Mouse (Mus musculus) embryonic facial prominence, embryonic 10.5 days (tissue): ENCODE measurements at regions not wholly inside any gene's neighbourhood (a gene's known extent, or its start where the extent isn't known, plus 50 kb on each side); places are given as distances from the start of the nearest gene placed in this dataset.

ENCODE experiments used
- DNase-seq: peaks from one replicate; pipeline ENCODE4 v3.0.0-alpha.2; 2017; ENCODE audit warnings: low spot score
- H3K27ac ChIP-seq: fragments of 300-500 bp; sonication (generic); replicated peaks from 2 replicates; pipeline ENCODE4 v1.5.1; 2016; ENCODE audit warnings: mild to moderate bottlenecking
- H3K27me3 ChIP-seq: fragments of 300-500 bp; sonication (generic); replicated peaks from 2 replicates; pipeline ENCODE4 v1.6.1; 2016; ENCODE audit warnings: low read depth, mild to moderate bottlenecking; ENCODE audit not compliant: poor library complexity, severe bottlenecking
- H3K36me3 ChIP-seq: fragments of 300-500 bp; sonication (generic); replicated peaks from 2 replicates; pipeline ENCODE4 v1.6.1; 2016; ENCODE audit warnings: mild to moderate bottlenecking, moderate library complexity
- H3K4me1 ChIP-seq: fragments of 300-500 bp; sonication (generic); 2 replicates; pipeline ENCODE4 v1.6.1; 2016
- H3K4me3 ChIP-seq: fragments of 300-500 bp; sonication (generic); 2 replicates; pipeline ENCODE4 v1.5.1; 2016; ENCODE audit warnings: mild to moderate bottlenecking, moderate library complexity
- H3K9me3 ChIP-seq: fragments of 300-500 bp; sonication (generic); 2 replicates; pipeline ENCODE4 v1.6.1; 2016; ENCODE audit warnings: mild to moderate bottlenecking
- WGBS: fragments of 180-500 bp; shearing (Covaris S2); methylation state at CpG from one replicate; pipeline ENCODE4 v1.1.7; 2016; 5-methylcytosine and 5-hydroxymethylcytosine counted together

DNA sequence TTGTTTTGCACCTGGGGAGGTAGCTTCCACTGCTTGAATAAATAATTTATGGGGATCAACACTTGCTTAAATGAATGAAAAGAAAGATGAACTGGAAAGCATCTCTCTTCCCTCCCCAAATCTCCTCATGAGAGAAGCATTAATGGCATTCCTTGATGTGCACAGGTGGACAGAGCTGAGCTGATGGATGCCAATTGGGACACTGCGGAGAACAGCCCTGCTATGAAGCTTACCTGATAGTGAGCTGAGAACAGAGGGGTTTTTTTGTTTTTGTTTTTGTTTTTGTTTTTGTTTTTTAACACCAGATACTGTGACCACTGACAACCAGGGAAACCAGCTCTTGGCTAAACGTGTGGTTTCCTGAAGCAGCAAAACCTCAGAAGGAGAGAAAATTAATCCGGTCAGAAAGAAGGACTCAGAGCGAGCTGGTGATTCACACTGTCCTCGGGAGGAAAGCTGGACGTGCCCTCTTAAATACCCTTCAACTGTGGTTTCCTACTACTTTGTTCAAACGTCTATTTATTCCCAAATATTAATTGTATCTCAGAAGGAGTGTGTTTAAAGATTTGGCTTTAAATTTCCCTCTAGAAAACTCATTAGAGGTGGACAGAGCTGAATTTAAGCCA is 128.0 kb upstream of the Zfand5 start:
- H3K36me3 ChIP-seq, result no peaks in the 10 kb centered on the region
- peak overlapping the region; percentile 40; the same call in 1 of the 2 replicates for H3K27ac ChIP-seq
- DNase-seq, result no peak
- WGBS, result 33% methylated on average over 7 of the region's 7 CpGs
- 0 out of 2 replicates have a peak overlapping the region, but pooled peaks have one; percentile 23 for H3K4me3 ChIP-seq
- H3K27me3 ChIP-seq, result no peaks in the 10 kb centered on the region; the same call in 1 of the 2 replicates
- peaks cover 24% of the 10 kb centered on the region for H3K4me1 ChIP-seq
- H3K9me3 ChIP-seq, result no peaks in the 10 kb centered on the region

GRCm38 (mm10) chr19:21140456-21140855 is 131.6 kb upstream of the Zfand5 start:
- no peak for DNase-seq
- 62% methylated on average over 3 of the region's 3 CpGs for WGBS
- no peaks in the 10 kb centered on the region; the same call in 1 of the 2 replicates for H3K27me3 ChIP-seq
- H3K9me3 ChIP-seq, result no peaks in the 10 kb centered on the region
- H3K4me1 ChIP-seq, result peaks cover 23% of the 10 kb centered on the region
- H3K27ac ChIP-seq, result no peak overlapping the region
- no peaks in the 10 kb centered on the region for H3K36me3 ChIP-seq
- H3K4me3 ChIP-seq, result no peak overlapping the region

DNA sequence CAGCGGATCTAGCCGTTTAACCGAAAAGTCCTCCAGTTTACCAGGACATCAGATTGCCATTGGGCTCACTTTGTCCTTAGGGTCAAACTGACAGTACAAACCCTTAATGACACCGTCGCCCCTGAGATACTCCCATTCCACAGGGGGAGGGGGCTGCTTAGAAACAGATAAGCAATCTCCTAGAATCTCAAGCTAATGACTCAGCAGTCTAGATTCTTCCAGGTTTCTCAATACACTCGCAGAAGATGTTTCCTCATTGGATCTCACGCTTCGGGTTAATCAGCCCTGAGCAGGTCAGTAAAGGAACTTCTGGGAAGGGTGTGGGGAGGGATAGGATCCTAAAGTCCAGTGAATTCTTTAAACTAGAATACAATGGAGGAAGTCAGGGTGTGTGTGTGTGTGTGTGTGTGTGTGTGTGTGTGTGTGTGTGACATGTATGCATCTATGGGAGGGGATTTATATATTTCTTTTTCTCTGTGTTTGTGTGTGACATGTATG is 133.0 kb upstream of the Zfand5 start:
- no peaks in the 10 kb centered on the region for H3K9me3 ChIP-seq
- 82% methylated on average over 8 of the region's 8 CpGs for WGBS
- H3K27me3 ChIP-seq, result no peaks in the 10 kb centered on the region; the same call in 1 of the 2 replicates
- H3K4me1 ChIP-seq, result peaks cover 11% of the 10 kb centered on the region
- H3K4me3 ChIP-seq, result no peak overlapping the region
- no peak for DNase-seq
- no peaks in the 10 kb centered on the region for H3K36me3 ChIP-seq
- H3K27ac ChIP-seq, result no peak overlapping the region

DNA sequence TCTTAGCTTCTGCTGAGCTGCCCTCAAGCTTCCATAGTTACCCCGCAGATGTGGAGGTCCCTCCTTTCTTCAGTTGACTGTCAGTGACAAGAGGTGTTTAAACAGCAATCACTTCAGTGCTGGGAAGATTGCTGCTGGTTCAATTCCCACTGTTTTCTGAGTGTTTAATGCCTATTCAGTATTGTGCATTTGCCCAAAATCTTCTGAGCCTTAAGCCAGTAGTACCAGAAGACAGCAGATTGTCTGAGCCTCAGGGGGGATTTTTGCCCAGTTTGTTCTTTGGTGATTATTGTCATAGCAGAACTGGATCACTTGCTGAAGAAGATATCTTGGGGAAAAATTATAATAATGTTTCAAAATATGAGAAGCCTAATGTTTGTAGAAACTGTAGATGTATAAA is 135.3 kb upstream of the Zfand5 start:
- no peak for DNase-seq
- H3K4me3 ChIP-seq, result no peak overlapping the region
- H3K9me3 ChIP-seq, result no peaks in the 10 kb centered on the region
- no peak overlapping the region for H3K27ac ChIP-seq
- no peaks in the 10 kb centered on the region for H3K36me3 ChIP-seq
- no peaks in the 10 kb centered on the region for H3K27me3 ChIP-seq
- H3K4me1 ChIP-seq, result peaks cover 7% of the 10 kb centered on the region
- 83% methylated on average over 1 of the region's 1 CpGs for WGBS

GRCm38 (mm10) chr19:21135998-21136380 is 136.1 kb upstream of the Zfand5 start:
- H3K27ac ChIP-seq, result no peak overlapping the region
- H3K36me3 ChIP-seq, result no peaks in the 10 kb centered on the region
- no peak for DNase-seq
- no peaks in the 10 kb centered on the region for H3K27me3 ChIP-seq
- no peaks in the 10 kb centered on the region for H3K9me3 ChIP-seq
- peaks cover 7% of the 10 kb centered on the region for H3K4me1 ChIP-seq
- no peak overlapping the region for H3K4me3 ChIP-seq
- WGBS, result 66% methylated on average over 5 of the region's 5 CpGs

GRCm38 (mm10) chr19:21135297-21135997 is 136.6 kb upstream of the Zfand5 start:
- H3K27me3 ChIP-seq, result no peaks in the 10 kb centered on the region
- WGBS, result 59% methylated on average over 6 of the region's 6 CpGs
- no peaks in the 10 kb centered on the region for H3K9me3 ChIP-seq
- no peak overlapping the region for H3K27ac ChIP-seq
- H3K36me3 ChIP-seq, result no peaks in the 10 kb centered on the region
- DNase-seq, result no peak
- peaks cover 7% of the 10 kb centered on the region for H3K4me1 ChIP-seq
- H3K4me3 ChIP-seq, result no peak overlapping the region

- Histone ChIP-seq H3K36me3 (no peaks in the 10 kb centered on the region), H3K27me3 (no peaks in the 10 kb centered on the region), H3K4me3 (no peak overlapping the region), H3K27ac (no peak overlapping the region), H3K9me3 (no peaks in the 10 kb centered on the region), H3K4me1 (no peaks in the 10 kb centered on the region)
- DNase-seq, result no peak
- WGBS, result 91% methylated on average over 5 of the region's 5 CpGs
Observed at GRCm38 (mm10) chr19:21129653-21130052, 142.4 kb upstream of the Zfand5 start.

DNA sequence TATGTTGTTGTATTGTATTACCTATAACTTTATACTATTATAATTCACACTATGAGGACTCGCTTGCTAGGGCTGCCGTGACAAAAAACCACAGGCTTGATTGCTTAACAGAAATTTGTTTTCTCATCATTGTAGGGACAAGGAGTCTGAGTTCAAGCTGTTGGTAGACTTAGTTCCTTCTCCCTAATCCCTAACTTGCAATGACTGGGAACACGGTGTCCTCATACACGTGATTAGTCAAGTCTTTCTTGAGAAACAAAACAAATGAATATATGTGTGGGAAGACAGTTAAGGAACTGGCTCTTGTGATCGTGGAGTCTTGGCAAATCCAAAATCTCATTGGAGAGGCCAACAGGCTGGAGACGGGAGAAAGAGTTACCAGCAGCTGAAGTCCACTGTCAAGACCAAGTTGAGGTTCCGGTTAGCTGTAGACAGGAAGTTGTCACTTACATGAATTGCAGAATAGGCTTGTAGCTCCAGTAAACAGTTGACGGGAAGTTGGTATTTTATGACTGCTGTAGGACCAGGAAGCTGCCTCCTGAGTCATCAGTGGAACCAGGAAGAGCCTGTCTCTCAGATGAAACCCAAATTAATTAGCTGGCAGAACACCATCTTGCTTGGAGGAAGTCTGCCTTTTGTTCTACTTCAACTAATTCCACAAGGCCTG is 144.9 kb upstream of the Zfand5 start:
- H3K27ac ChIP-seq, result no peak overlapping the region
- H3K36me3 ChIP-seq, result no peaks in the 10 kb centered on the region
- no peaks in the 10 kb centered on the region for H3K9me3 ChIP-seq
- no peaks in the 10 kb centered on the region for H3K27me3 ChIP-seq
- H3K4me1 ChIP-seq, result no peaks in the 10 kb centered on the region
- 89% methylated on average over 8 of the region's 8 CpGs for WGBS
- no peak for DNase-seq
- no peak overlapping the region for H3K4me3 ChIP-seq

- 93% methylated on average over 2 of the region's 2 CpGs for WGBS
- Histone ChIP-seq H3K27ac (no peak overlapping the region), H3K9me3 (no peaks in the 10 kb centered on the region), H3K4me3 (no peak overlapping the region), H3K27me3 (no peaks in the 10 kb centered on the region), H3K36me3 (no peaks in the 10 kb centered on the region), H3K4me1 (no peaks in the 10 kb centered on the region)
- no peak for DNase-seq
Observed at GRCm38 (mm10) chr19:21126670-21127069, 145.4 kb upstream of the Zfand5 start.

- Histone ChIP-seq H3K4me3 (no peak overlapping the region), H3K36me3 (no peaks in the 10 kb centered on the region), H3K9me3 (no peaks in the 10 kb centered on the region), H3K27ac (no peak overlapping the region), H3K4me1 (no peaks in the 10 kb centered on the region), H3K27me3 (no peaks in the 10 kb centered on the region)
- no peak for DNase-seq
- 89% methylated on average over 6 of the region's 6 CpGs for WGBS
Observed at GRCm38 (mm10) chr19:21119477-21119876, 152.6 kb upstream of the Zfand5 start.

GRCm38 (mm10) chr19:21118782-21119181 is 153.3 kb upstream of the Zfand5 start:
- no peaks in the 10 kb centered on the region for H3K4me1 ChIP-seq
- H3K27me3 ChIP-seq, result no peaks in the 10 kb centered on the region
- DNase-seq, result no peak
- no peaks in the 10 kb centered on the region for H3K9me3 ChIP-seq
- H3K4me3 ChIP-seq, result no peak overlapping the region
- H3K27ac ChIP-seq, result no peak overlapping the region
- H3K36me3 ChIP-seq, result no peaks in the 10 kb centered on the region
- 88% methylated on average over 4 of the region's 4 CpGs for WGBS

DNA sequence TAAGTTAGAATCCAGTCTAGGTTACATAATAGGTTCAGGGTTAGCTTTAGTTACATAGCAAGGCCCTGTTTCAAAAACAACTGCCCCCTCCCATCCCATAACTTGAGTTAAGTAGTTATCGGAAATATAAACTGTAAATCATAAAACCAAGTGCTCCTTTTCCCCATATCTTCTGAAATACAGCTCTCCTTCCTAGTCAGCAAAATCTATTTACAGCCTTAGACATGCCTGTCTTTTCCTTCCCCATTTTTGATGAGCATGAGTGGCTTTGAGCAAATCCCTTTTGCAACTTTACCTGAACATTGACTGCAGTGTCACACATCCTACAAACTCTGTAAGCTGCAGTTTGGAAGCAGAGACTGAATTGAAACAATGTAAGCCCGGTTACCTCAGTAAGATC is 156.4 kb upstream of the Zfand5 start:
- H3K4me3 ChIP-seq, result no peak overlapping the region
- no peaks in the 10 kb centered on the region for H3K27me3 ChIP-seq
- WGBS, result 89% methylated on average over 2 of the region's 2 CpGs
- H3K4me1 ChIP-seq, result no peaks in the 10 kb centered on the region
- no peaks in the 10 kb centered on the region for H3K36me3 ChIP-seq
- H3K27ac ChIP-seq, result no peak overlapping the region
- no peaks in the 10 kb centered on the region for H3K9me3 ChIP-seq
- no peak for DNase-seq

GRCm38 (mm10) chr19:21111836-21112235 is 157.8 kb upstream of the Tmc1 start:
- H3K4me3 ChIP-seq, result no peak overlapping the region
- H3K4me1 ChIP-seq, result peaks cover 6% of the 10 kb centered on the region; the same call in 1 of the 2 replicates
- no peaks in the 10 kb centered on the region for H3K36me3 ChIP-seq
- DNase-seq, result no peak
- no peak overlapping the region for H3K27ac ChIP-seq
- 91% methylated on average over 5 of the region's 5 CpGs for WGBS
- H3K27me3 ChIP-seq, result no peaks in the 10 kb centered on the region
- H3K9me3 ChIP-seq, result no peaks in the 10 kb centered on the region
